Mouse (Mus musculus) liver, postnatal 0 days (tissue): Measurements from ENCODE around the gene Krt88. TPM values are rescaled to one million over a fixed set of nuclear protein-coding genes. Genes with fewer than 3 reads are reported as not detected.
A peak's percentile ranks its signal among the peaks of the same experiment; 100 is the strongest.

Experiments
- ATAC-seq: fragments of 200-750 bp; cut with Nextera tagmentation; 2 replicates; pipeline ENCODE4 v1.8.0; 2017; ENCODE audit warnings: mild to moderate bottlenecking, moderate library complexity
- DNase-seq: peaks from one replicate; pipeline ENCODE4 v3.0.0-alpha.2; 2016
- H3K27ac ChIP-seq: fragments of 300-500 bp; sonication (generic); 2 replicates; pipeline ENCODE4 v1.5.1; 2014; ENCODE audit warnings: antibody characterized with exemption, moderate library complexity, mild to moderate bottlenecking, low read depth
- H3K27me3 ChIP-seq: fragments of 300-500 bp; sonication (generic); 2 replicates; pipeline ENCODE4 v1.6.1; 2014; ENCODE audit warnings: low read length, control low read depth, mixed read lengths; ENCODE audit not compliant: insufficient read depth
- H3K36me3 ChIP-seq: fragments of 300-500 bp; sonication (generic); replicated peaks from 2 replicates; pipeline ENCODE4 v1.6.1; 2014; ENCODE audit warnings: mild to moderate bottlenecking, control low read depth, low read length, moderate library complexity, mixed read lengths; ENCODE audit not compliant: insufficient read depth
- H3K4me1 ChIP-seq: fragments of 300-500 bp; sonication (generic); 2 replicates; pipeline ENCODE4 v1.6.1; 2014; ENCODE audit warnings: antibody characterized with exemption, mild to moderate bottlenecking, control low read depth; ENCODE audit not compliant: insufficient read depth
- H3K4me2 ChIP-seq: fragments of 300-500 bp; sonication (generic); 2 replicates; pipeline ENCODE4 v1.6.1; 2014; ENCODE audit warnings: low read depth, mild to moderate bottlenecking, low read length, moderate library complexity, mixed read lengths
- H3K4me3 ChIP-seq: fragments of 300-500 bp; sonication (generic); 2 replicates; pipeline ENCODE4 v1.5.1; 2014; ENCODE audit warnings: low read depth, low read length
- H3K9ac ChIP-seq: fragments of 300-500 bp; sonication (generic); replicated peaks from 2 replicates; pipeline ENCODE4 v1.6.1; 2014; ENCODE audit warnings: mild to moderate bottlenecking, moderate library complexity
- H3K9me3 ChIP-seq: fragments of 300-500 bp; sonication (generic); 2 replicates; pipeline ENCODE4 v1.6.1; 2016; ENCODE audit warnings: mild to moderate bottlenecking, control low read depth, low read length, mixed read lengths
- CTCF ChIP-seq: sonication (generic); IDR thresholded peaks from 2 replicates; pipeline ENCODE4 v1.5.1; 2016; ENCODE audit warnings: antibody characterized with exemption, low read depth
- EP300 ChIP-seq: IDR thresholded peaks from 2 replicates; pipeline ENCODE4 v1.6.1; 2016; ENCODE audit warnings: antibody characterized with exemption, low read depth, mild to moderate bottlenecking
- WGBS: fragments of 180-500 bp; shearing (Covaris S2); extraction: QIAGEN DNeasy Blood & Tissue Kit; methylation state at CpG from one replicate; pipeline ENCODE4 v1.1.7; 2014; ENCODE audit not compliant: insufficient replicate concordance; 5-methylcytosine and 5-hydroxymethylcytosine counted together
- polyA plus RNA-seq: library from polyadenylated mRNA; unstranded; fragments of >200 nt; fragmentation: Nextera tagmentation; extraction: Ambion mirVana; gene quantifications from 2 replicates; pipeline ENCODE4 v1.2.1, GENCODE M21; 2015

Krt88 gene
- polyA plus RNA-seq, 1 experiment from 2014 or later = not detected

DNA sequence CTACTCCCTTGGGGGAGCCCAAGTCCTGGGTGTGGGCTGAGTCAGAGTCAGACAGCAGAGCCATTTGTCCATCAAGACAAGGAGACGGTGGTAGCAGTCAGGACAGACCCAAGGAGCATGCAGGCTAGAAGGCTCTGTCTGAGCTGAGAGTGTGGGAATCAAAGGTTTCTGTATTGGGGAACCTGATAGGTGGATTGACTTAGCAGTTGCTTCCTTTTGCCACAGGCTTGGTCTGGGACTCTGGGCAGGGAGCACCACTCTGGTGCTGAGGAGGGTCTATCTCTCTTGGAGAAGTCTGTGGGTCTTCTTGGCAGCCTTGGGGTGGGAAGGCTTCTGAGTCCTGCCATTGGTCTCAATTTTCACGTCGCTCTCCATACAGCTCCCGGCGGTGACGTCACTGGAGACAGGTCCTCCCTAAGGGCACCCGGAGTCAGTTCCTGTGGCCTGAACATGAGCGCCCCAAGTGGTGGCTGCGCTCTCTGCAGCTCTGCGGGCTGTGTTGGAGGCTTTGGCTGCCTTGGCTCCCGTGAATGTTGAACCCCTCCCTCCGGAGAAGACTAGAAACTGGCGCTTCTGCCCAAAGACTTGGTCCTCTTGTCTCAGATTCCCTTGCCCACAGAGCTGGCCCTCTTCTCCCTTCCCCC, 5.7 kb downstream of the Krt88 start:
- H3K4me1 ChIP-seq = peaks cover 2% of the 10 kb centered on the region; the same call in 1 of the 2 replicates
- no peak overlapping the region for H3K4me3 ChIP-seq
- WGBS = 5% methylated on average over 13 of the region's 13 CpGs
- 0 out of 2 replicates have a peak, but pooled peaks cover 2% of the 10 kb centered on the region for H3K9me3 ChIP-seq
- H3K9ac ChIP-seq = no peak overlapping the region
- ATAC-seq (peak; percentile 69; the same call in 1 of the 2 replicates), DNase-seq (peak; percentile 82)
- no peak overlapping the region for H3K27ac ChIP-seq
- no peak overlapping the region for H3K4me2 ChIP-seq
- no peaks in the 10 kb centered on the region for H3K36me3 ChIP-seq
- H3K27me3 ChIP-seq = no peaks in the 10 kb centered on the region
- TF ChIP-seq EP300 (no peak), CTCF (peak; percentile 75)

DNA sequence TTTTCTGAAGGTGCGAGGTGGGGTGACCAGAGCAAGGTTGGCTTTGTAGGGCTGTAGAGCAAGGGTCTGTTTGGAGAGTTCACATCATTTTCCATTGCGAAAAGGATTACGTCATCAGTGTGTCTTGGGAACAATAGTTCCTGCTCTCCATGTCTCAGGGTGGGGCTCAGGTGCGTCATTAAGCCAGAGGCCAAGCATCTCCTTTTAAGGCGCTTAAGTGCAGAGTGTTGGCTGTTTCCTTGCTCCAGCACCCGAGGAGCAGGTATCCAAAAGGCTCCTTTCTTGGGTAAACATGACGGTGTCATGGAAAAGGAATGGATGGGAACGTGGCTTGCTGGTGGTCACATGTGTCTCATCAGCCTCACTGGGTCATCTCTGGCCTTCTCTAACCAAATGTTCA, 7.2 kb downstream of the Krt88 start:
- no peak for ATAC-seq
- Histone ChIP-seq H3K4me1 (peaks cover 2% of the 10 kb centered on the region; the same call in 1 of the 2 replicates), H3K9ac (no peak overlapping the region), H3K9me3 (0 out of 2 replicates have a peak, but pooled peaks cover 2% of the 10 kb centered on the region), H3K4me2 (no peak overlapping the region), H3K27ac (no peak overlapping the region), H3K27me3 (no peaks in the 10 kb centered on the region), H3K4me3 (no peak overlapping the region), H3K36me3 (no peaks in the 10 kb centered on the region)
- WGBS = 74% methylated on average over 8 of the region's 8 CpGs
- DNase-seq = no peak
- TF ChIP-seq EP300 (no peak), CTCF (no peak)

DNA sequence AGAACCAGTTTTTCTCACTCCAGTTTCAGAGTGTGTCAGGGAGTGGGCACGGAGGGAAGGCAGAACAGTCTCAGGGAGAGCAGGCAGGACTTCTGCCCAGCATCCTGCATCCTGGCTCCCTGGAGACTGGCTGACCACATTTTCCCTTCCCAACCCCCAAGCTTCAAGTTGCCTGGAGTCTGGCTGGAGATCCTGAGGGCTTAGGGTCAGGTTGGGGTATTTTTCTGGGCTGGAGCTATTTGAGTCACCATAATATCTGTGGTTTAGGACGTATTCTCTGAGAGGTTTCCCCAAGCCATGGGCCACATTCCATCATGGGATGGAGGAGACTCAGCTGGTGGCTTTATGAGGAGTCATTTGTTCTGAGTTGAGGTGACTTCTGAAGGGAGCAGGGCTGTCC, 7.7 kb downstream of the Krt88 start:
- Histone ChIP-seq H3K27ac (no peak overlapping the region), H3K36me3 (no peaks in the 10 kb centered on the region), H3K27me3 (no peaks in the 10 kb centered on the region), H3K9me3 (0 out of 2 replicates have a peak, but pooled peaks cover 2% of the 10 kb centered on the region), H3K4me3 (no peak overlapping the region), H3K4me1 (peaks cover 2% of the 10 kb centered on the region; the same call in 1 of the 2 replicates), H3K4me2 (no peak overlapping the region), H3K9ac (no peak overlapping the region)
- 65% methylated on average over 2 of the region's 2 CpGs for WGBS
- ATAC-seq = no peak
- TF ChIP-seq EP300 = no peak
- no peak for TF ChIP-seq CTCF
- no peak for DNase-seq

DNA sequence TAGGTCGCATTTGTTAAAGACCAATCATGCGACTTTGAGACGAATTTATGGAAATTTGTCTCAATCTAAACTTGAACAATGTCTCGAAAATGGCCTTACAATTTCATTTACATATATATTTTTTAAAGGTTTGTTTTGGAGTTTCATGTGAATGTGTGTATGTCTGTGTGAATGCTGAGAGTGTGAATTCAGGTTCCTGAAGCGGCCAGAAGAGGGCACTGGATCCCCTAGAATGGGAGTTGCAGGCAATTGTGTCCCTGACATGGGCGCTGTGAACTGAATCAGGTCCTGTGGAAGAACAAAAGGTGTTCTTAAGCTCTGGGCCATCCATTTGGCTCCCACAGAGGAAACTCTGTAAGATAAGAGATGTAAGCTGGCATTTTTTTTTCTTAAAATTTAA, 8.3 kb downstream of the Krt88 start:
- ATAC-seq (no peak), DNase-seq (no peak)
- peaks cover 2% of the 10 kb centered on the region; the same call in 1 of the 2 replicates for H3K4me1 ChIP-seq
- no peak overlapping the region for H3K4me3 ChIP-seq
- no peaks in the 10 kb centered on the region for H3K27me3 ChIP-seq
- H3K27ac ChIP-seq = no peak overlapping the region
- WGBS = 82% methylated on average over 6 of the region's 6 CpGs
- H3K4me2 ChIP-seq = no peak overlapping the region
- H3K9ac ChIP-seq = no peak overlapping the region
- H3K36me3 ChIP-seq = no peaks in the 10 kb centered on the region
- H3K9me3 ChIP-seq = 0 out of 2 replicates have a peak, but pooled peaks cover 2% of the 10 kb centered on the region
- TF ChIP-seq EP300 = no peak
- TF ChIP-seq CTCF = peak; percentile 15; the same call in 1 of the 2 replicates

DNA sequence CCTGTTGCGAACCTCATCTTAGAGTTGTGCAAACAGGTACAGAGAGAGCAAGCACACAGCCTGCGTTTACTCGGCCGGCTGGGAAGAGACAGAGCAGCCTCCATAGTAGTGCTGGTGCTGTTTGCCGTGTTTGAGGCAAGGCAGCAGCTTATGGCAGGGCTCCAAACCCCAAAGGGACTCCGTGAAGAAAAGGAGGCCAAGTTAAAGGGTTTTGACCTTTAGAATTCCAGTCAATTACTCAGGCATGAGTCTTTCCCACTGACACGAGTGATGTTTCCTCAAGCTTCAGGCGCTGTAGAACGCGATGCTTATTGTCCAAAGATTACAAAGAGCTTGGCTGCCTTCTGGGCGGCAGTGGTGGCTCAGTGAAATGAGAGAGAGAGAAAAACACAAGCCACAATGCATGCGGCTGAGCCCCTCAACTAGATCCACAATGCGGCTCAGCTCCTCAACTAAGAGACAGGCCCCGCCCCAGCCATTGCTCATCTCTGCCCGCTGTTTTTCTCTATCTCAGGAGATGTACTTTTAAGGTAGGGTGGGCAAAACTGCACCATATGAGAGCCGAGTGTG, 10.9 kb downstream of the Krt88 start:
- no peak overlapping the region for H3K4me3 ChIP-seq
- H3K36me3 ChIP-seq = no peaks in the 10 kb centered on the region
- ATAC-seq (no peak), DNase-seq (no peak)
- WGBS = 67% methylated on average over 16 of the region's 16 CpGs
- H3K4me2 ChIP-seq = no peak overlapping the region
- H3K27me3 ChIP-seq = no peaks in the 10 kb centered on the region
- TF ChIP-seq EP300 (no peak), CTCF (no peak)
- no peak overlapping the region for H3K27ac ChIP-seq
- no peak overlapping the region for H3K9ac ChIP-seq
- no peaks in the 10 kb centered on the region for H3K4me1 ChIP-seq
- 0 out of 2 replicates have a peak, but pooled peaks cover 2% of the 10 kb centered on the region for H3K9me3 ChIP-seq

DNA sequence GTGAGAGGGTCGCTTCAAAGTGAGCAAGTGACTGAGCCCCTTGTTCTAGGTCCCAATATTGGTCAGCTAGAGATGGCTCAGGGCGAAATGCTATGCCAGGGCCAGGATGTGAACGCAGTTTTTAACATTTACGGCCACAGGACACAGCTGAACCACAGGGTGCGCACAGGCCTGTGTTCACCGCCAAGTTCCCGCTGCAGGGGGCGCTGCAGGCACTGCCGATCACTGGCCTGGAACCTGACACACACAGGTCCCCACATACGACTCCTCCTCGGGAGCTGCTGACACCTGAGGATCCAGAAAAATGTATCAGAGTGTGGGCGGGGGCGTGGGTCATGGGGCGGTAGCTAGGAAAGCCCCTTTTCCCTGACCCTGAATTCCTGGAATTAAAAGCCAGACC, 11.7 kb downstream of the Krt88 start:
- Histone ChIP-seq H3K9ac (no peak overlapping the region), H3K4me1 (no peaks in the 10 kb centered on the region), H3K4me3 (no peak overlapping the region), H3K27ac (no peak overlapping the region), H3K36me3 (no peaks in the 10 kb centered on the region), H3K27me3 (no peaks in the 10 kb centered on the region), H3K9me3 (0 out of 2 replicates have a peak, but pooled peaks cover 2% of the 10 kb centered on the region), H3K4me2 (no peak overlapping the region)
- peak; percentile 29 for DNase-seq
- WGBS = 66% methylated on average over 14 of the region's 14 CpGs
- ATAC-seq = no peak
- peak; percentile 33 for TF ChIP-seq CTCF
- TF ChIP-seq EP300 = no peak
